Mouse (Mus musculus) MN1 (cell line): ENCODE data around the gene Rasgrp3.

Source experiments
- DNase-seq: peaks from one replicate; pipeline ENCODE4 v3.0.0-alpha.2; 2016; ENCODE audit warnings: low spot score

Gene Rasgrp3

GRCm38 (mm10) chr17:75539130-75539529, 103.4 kb downstream of the Rasgrp3 start:
- DNase-seq: no peak

DNA sequence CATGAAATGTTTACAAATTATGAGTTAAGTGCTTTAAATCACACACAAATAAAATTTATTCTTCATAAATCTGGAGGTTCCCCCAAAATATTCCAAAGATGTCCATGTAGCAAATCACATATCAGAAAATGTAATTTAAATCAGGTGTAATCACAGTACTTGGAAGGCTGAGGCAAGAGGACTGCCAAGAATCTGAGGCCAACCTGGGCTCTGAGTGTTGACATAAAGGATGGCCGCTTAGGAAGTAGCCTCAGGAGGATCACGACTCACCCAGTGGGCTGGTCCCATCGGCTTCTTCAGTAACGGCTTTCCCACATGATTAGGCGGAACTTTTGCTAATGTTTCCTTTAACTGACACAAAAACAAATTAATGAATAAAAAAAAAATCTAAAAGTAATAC, 104.1 kb downstream of the Rasgrp3 start:
- no peak for DNase-seq

GRCm38 (mm10) chr17:75543434-75543833, 107.7 kb downstream of the Rasgrp3 start:
- DNase-seq: no peak

- no peak for DNase-seq
These were observed 108.6 kb downstream of the Rasgrp3 start for GRCm38 (mm10) chr17:75544262-75544661.

DNA sequence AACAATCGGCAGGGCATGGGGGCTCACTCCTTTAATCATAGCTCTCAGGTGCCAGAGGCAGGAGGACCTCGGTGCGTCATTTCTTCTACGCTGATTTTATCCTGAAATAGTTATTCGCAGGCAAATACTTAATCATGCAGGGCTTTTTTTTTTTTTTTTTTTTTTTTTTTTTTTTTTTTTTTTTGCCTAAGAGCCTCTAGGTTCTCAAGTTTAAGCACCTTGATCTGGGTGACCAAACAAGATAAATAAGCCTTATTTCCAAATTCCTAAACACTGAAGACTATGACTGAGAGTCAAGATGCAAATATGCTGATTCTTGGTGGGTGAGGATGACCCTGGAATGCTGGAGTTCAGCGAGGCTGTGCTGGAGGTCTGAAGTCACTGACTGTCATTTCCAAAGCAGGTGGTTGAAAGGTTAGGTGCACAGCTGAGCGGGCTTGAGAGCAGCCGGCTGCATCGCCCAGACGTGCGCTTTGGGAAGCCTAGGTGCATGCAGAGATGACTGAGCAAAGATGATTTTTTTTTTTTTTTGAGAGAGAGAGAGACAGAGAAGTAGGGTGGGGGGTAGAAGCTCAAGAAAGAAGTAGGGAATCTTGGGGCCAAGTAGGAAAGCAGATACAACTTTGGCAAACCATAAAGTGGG, 115.2 kb downstream of the Rasgrp3 start:
- DNase-seq: peak; percentile 44

DNA sequence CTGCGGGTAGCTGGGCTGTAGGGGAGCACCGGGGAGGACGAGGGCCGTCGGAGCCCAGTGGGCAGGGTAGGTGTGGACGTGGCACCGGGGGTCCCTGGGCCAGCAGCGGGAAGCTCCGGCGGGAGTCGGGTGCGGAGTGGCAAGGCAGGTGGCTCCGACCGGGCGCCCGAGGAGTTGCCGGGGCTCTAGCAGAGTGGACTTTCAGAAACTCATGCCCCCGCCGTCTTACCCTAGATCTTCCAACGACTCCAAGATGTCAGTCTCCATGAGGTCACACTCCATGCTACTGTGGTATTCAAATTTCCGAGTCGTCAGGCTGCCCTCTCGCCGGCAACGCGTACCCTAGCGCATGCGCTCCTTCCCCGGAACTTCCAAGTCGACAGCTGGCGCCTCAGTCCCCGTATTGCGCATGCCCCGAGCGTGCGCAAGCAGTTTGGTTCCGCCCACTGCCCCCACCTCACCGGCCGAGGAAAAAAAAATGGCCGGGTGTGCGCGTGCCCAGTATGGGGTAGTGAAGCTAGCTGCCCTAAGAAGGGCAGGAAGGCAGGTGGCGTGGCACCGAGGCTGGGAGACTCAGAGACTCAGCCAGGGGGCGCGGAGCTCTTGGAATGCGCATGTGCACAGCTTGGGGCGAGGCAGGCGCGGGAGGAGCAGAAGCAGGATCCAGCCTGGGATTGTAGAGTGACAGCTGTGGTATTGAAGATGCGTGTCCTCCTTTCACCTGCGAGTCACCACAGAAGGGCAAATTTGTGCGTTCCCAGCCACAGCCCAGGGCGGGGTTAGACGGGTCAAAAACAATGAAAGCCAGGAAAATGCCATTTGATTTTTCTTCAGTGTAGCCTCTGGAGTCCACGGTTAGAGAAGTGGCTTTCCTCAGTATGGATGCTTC, 116.1 kb downstream of the Rasgrp3 start, which contains the start of gene Fam98a:
Gene Fam98a (minus strand): TSS at position 435 of the 889 bp plus-strand sequence.
- DNase-seq: peak; percentile 100

GRCm38 (mm10) chr17:75557031-75557430, 121.3 kb downstream of the Rasgrp3 start:
- DNase-seq: no peak

DNA sequence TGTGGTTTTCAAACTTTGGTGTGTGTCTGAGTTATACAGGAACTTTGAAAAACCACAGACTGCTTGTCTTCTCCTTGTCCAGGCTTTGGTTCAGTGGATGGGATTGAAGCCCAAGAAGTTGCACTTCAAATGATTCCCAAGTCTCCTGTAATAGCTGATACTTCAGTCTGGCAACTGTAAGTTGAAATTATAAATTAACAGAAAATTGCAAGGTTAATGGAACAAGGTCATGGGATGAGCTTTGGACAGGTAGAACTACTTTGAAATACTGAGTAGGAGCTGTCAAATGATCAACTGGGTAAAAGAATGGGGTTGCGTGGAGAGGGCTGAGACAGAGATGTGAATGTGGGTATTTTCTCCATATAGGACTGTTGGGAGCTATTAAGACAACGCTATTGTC, 122.3 kb downstream of the Rasgrp3 start:
- DNase-seq: no peak

DNA sequence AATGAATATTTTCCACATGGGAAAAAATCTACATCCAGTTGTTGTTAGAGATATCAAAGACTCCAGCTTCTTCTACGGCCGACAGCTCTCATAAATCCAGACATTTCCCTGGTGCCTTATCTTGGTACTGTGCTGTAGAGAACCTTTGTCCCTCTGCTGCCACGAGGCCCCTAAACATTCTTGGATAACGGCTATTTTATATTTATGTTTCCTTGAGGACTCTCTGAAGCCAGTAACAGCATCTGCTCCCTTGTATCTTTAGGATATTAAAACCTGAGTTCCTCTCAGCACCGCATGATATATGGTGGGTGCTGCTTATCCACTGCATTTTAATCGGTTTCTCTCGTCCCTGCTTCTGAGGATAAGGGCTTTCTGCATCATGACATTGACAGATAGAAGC, 139.9 kb downstream of the Rasgrp3 start:
- no peak for DNase-seq
